Mouse (Mus musculus): Measurements from ENCODE around the gene Olfr836. TPM values are rescaled to one million over a fixed set of nuclear protein-coding genes. Genes with fewer than 3 reads are reported as not detected.
"Not testable (repeated sequence)": the region's sequence is repeated elsewhere in the genome, so short reads cannot be mapped to it uniquely, and the experiment has no call there.

Gene Olfr836
- not detected for total RNA-seq (2021)
- long read RNA-seq, experiment 1 = 0 reads
- long read RNA-seq, experiment 2 = 0 reads

- no peak for DNase-seq (ENCODE audit: low spot score in 2 of 2)
These were observed at the start of gene Olfr836 for GRCm38 (mm10) chr9:19120082-19120481. Gene Olfr836, plus strand, starts transcription at chr9:19120382.

GRCm38 (mm10) chr9:19084986-19085385 lies 35.2 kb upstream of the Olfr836 start:
- DNase-seq (ENCODE audit: low spot score in 2 of 2) = no peak

GRCm38 (mm10) chr9:19092889-19093753 lies 27.1 kb upstream of the Olfr836 start:
- DNase-seq (ENCODE audit: low spot score in 2 of 2) = not testable (repeated sequence)

GRCm38 (mm10) chr9:19097286-19097685 lies 22.9 kb upstream of the Olfr836 start:
- no peak for DNase-seq (ENCODE audit: low spot score in 2 of 2)

GRCm38 (mm10) chr9:19136017-19136416 lies 15.8 kb downstream of the Olfr836 start, which contains the start of gene Olfr837:
Gene Olfr837, plus strand, starts transcription at chr9:19136317.
- DNase-seq (ENCODE audit: low spot score in 2 of 2) = no peak

Other genes with a start within 250 kb of the Olfr836 start
- not detected for gene Olfr830, start 245.7 kb upstream of the Olfr836 start, total RNA-seq (2021)
- gene Olfr832, start 183.3 kb upstream of the Olfr836 start, total RNA-seq (2021) = not detected
- gene Olfr834, start 132.4 kb upstream of the Olfr836 start, total RNA-seq (2021) = not detected
- gene Olfr835, start 87.6 kb upstream of the Olfr836 start, total RNA-seq (2021) = not detected
- gene Olfr837, start 15.9 kb downstream of the Olfr836 start, total RNA-seq (2021) = not detected
- under 1 TPM; 0.02 to 0.03 TPM for gene Olfr839-ps1, start 56.9 kb downstream of the Olfr836 start, total RNA-seq (2021)
- gene Olfr843, start 131.6 kb downstream of the Olfr836 start, total RNA-seq (2021) = not detected
- gene Olfr844, start 196.0 kb downstream of the Olfr836 start, total RNA-seq (2021) = not detected
- not detected for gene Olfr845, start 216.1 kb downstream of the Olfr836 start, total RNA-seq (2021)
- not detected for gene Olfr846, start 243.6 kb downstream of the Olfr836 start, total RNA-seq (2021)

Measured in gastrocnemius, postnatal 4 days (tissue).